Mouse (Mus musculus): ENCODE data around the gene Ksr1.

- peak; percentile 49 for TF ChIP-seq CTCF (IDR thresholded peaks at IDR 0.05)
- no peak for TF ChIP-seq EP300 (IDR thresholded peaks at IDR 0.05; ENCODE audit: insufficient read depth, low read depth, low read length)
- TF ChIP-seq POLR2A (IDR thresholded peaks at IDR 0.05; ENCODE audit: insufficient read depth, low read depth, low read length) = no peak
These were observed 97.3 kb downstream of the Ksr1 start for GRCm38 (mm10) chr11:79048906-79049305.

All from heart, adult 2 months (tissue).